Mouse (Mus musculus) erythroblast, adult 5-6 weeks (primary cell): ENCODE results near the gene Miga1. TPM values are rescaled to one million over a fixed set of nuclear protein-coding genes. Genes with fewer than 3 reads are reported as not detected.

Source experiments
- total RNA-seq, 2 experiments: library from RNA; stranded (forward) in 1 of 2; stranded (reverse) in 1 of 2; fragments of 150-400 nt in 1 of 2; fragments of 200-764, 138-1000 nt in 1 of 2; gene quantifications; 2 replicates each; pipeline versions ENCODE4 v1.2.3 to v1.2.4; 2015 to 2017; ENCODE audit warnings: low replicate concordance in 2 of 2

Miga1 gene
- total RNA-seq, 2 experiments from 2014 or later = 5.0 to 6.3 TPM

Other genes starting within 250 kb of the Miga1 start
- gene Gipc2, start 174.2 kb downstream of the Miga1 start, total RNA-seq (2015; ENCODE audit: low replicate concordance) = not detected in 2 replicates
- 2.4 and 4.7 TPM in 2 replicates for gene Gipc2, start 174.2 kb downstream of the Miga1 start, total RNA-seq (2017; ENCODE audit: low replicate concordance)
- gene Dnajb4, start 130.1 kb downstream of the Miga1 start, total RNA-seq (2015; ENCODE audit: low replicate concordance) = 166 and 217 TPM in 2 replicates
- gene Dnajb4, start 130.1 kb downstream of the Miga1 start, total RNA-seq (2017; ENCODE audit: low replicate concordance) = 316 and 353 TPM in 2 replicates
- gene Fubp1, start 130.0 kb downstream of the Miga1 start, total RNA-seq (2015; ENCODE audit: low replicate concordance) = 48.9 and 97.6 TPM in 2 replicates
- 108 and 142 TPM in 2 replicates for gene Fubp1, start 130.0 kb downstream of the Miga1 start, total RNA-seq (2017; ENCODE audit: low replicate concordance)
- gene Nexn, start 74.1 kb downstream of the Miga1 start, total RNA-seq (2015; ENCODE audit: low replicate concordance) = not detected in 2 replicates
- not detected in 2 replicates for gene Nexn, start 74.1 kb downstream of the Miga1 start, total RNA-seq (2017; ENCODE audit: low replicate concordance)
- 55.0 and 59.6 TPM in 2 replicates for gene Usp33, start 6.1 kb upstream of the Miga1 start, total RNA-seq (2015; ENCODE audit: low replicate concordance)
- gene Usp33, start 6.1 kb upstream of the Miga1 start, total RNA-seq (2017; ENCODE audit: low replicate concordance) = 145 and 182 TPM in 2 replicates
- 12.1 and 16.9 TPM in 2 replicates for gene Zzz3, start 55.1 kb upstream of the Miga1 start, total RNA-seq (2015; ENCODE audit: low replicate concordance)
- 15.5 and 16.9 TPM in 2 replicates for gene Zzz3, start 55.1 kb upstream of the Miga1 start, total RNA-seq (2017; ENCODE audit: low replicate concordance)